In the genomic region with DNA sequence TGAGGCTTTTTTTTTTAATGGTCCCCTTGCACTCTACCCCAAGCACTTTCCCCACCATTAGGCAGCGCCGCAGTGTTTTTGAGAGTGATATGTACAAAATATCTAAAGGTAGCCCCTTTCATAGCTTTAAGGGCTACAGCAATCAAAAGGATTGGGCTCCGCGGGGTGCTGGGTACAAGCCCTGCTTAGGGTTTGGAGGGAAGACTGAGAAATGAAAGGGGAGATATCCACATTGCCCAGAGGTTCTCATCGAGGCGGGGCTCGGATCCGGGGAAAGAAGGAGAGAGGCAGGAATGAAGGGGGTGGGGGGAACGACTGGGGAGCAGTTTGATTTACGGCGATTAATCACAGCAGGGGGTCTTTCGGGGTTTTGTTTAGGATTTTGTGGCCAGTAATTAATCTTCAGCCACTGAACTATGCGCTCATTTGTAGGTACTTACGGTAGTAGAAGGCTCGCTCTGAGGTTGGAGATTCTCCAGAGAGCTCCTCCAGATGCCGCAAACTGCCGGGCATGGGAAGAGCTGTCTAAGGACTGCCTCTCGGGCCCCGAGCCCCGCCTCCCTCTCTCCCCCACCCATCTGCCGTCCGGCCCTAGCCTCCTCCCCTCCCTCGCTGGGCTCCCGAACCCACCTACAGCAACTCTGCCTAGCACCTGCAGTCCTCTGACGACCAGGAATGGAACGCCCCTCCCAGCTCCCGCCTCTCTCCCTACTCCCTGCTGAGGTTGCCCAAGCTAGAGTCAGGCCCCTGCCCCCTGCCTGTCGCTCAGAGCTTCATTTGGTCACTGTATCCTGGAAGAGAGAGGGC, we compare ENCODE assay signal across 8 mouse cellular contexts. TPM values are rescaled to one million over a fixed set of nuclear protein-coding genes. Genes with fewer than 3 reads are reported as not detected.
DNase-seq lines count a peak whose midpoint lies in the region; ATAC-seq and TF ChIP-seq lines count a peak whose summit lies in the region.

A gene (minus strand): TSS at position 537 of the 807 bp plus-strand sequence.

- ATAC-seq in granulocyte monocyte progenitor cell, adult 5-6 weeks (replicated peaks; ENCODE audit: poor library complexity, severe bottlenecking) = no peak

- DNase-seq in gastrocnemius, postnatal 10 days = peak; percentile 26
- no peak for DNase-seq in gastrocnemius, adult 8-10 months (ENCODE audit: low spot score in 2 of 2)
- DNase-seq in heart, postnatal 4 days = peak; percentile 13
- DNase-seq in left cerebral cortex, postnatal 10 days (ENCODE audit: extremely low spot score in 1 of 2, low spot score in 2 of 2) = peak; percentile 5 to 49
- peak; percentile 23 for DNase-seq in lung, postnatal 36 days

- no peak for TF ChIP-seq POLR2A in embryonic fibroblast, embryonic 13.5 days (IDR thresholded peaks at IDR 0.05; ENCODE audit: low read depth, low read length)
- TF ChIP-seq POLR2A in small intestine, adult 2 months (IDR thresholded peaks at IDR 0.05; ENCODE audit: low read depth, low read length) = no peak

- H3K27me3 ChIP-seq in small intestine, adult 2 months (ENCODE audit: control insufficient read depth, insufficient read depth, low read length) = no peaks in the 10 kb centered on the region

- TF ChIP-seq CTCF in embryonic fibroblast, embryonic 13.5 days (IDR thresholded peaks at IDR 0.05; ENCODE audit: borderline replicate concordance, insufficient read depth, low read length) = no peak
- TF ChIP-seq CTCF in small intestine, adult 2 months (IDR thresholded peaks at IDR 0.05; ENCODE audit: extremely low read depth, insufficient read length, insufficient replicate concordance, low read depth, low read length) = no peak

- H3K4me1 ChIP-seq in embryonic fibroblast, embryonic 13.5 days (ENCODE audit: control insufficient read depth, insufficient read depth, low read length) = no peaks in the 10 kb centered on the region
- no peaks in the 10 kb centered on the region for H3K4me1 ChIP-seq in small intestine, adult 2 months (ENCODE audit: control insufficient read depth, insufficient read depth, insufficient read length, low read length)

- intact Hi-C loops in left cerebral cortex, postnatal 10 days (cut with DNase I) = no loop called here

- 16% methylated on average over 26 of the region's 28 CpGs for WGBS in small intestine, adult 2 months

- H3K4me3 ChIP-seq in embryonic fibroblast, embryonic 13.5 days (ENCODE audit: insufficient read depth, low read length) = peak within 1 kb of the TSS; percentile 28; the same call in 1 of the 2 replicates
- peak within 1 kb of the TSS; percentile 13; the same call in 1 of the 2 replicates for H3K4me3 ChIP-seq in small intestine, adult 2 months (ENCODE audit: low read depth, low read length)

- no peaks in the 10 kb centered on the region for H3K36me3 ChIP-seq in small intestine, adult 2 months (ENCODE audit: control insufficient read depth, insufficient read depth, low read length)

- H3K27ac ChIP-seq in embryonic fibroblast, embryonic 13.5 days (ENCODE audit: insufficient read depth, low read length) = no peak within 1 kb of the TSS
- H3K27ac ChIP-seq in small intestine, adult 2 months (ENCODE audit: insufficient read depth, low read depth, low read length) = no peak within 1 kb of the TSS

RNA-seq across cellular contexts. Expression of the gene that starts here (rescaled TPM):
- 10 to 100 TPM; 28.7 to 42.9 TPM for total RNA-seq in gastrocnemius, postnatal 10 days (2021)
- 1 to 10 TPM in 1 of 4 experiments, under 1 TPM in 3; 0.56 to 1.1 (median 0.77) TPM for total RNA-seq in gastrocnemius, adult 8-10 months (2022)
- 0.46 TPM in 1 of 2 replicates, not detected in the other for polyA plus RNA-seq in embryonic fibroblast, embryonic 13.5 days (2011; ENCODE audit: insufficient read length, low read depth, missing spikeins)
- 1 to 10 TPM; 3.7 to 5.7 TPM for total RNA-seq in heart, postnatal 4 days (2021)
- total RNA-seq in left cerebral cortex, postnatal 10 days (2021) = 10 to 100 TPM; 11.3 to 12.0 TPM
- polyA plus RNA-seq in small intestine, adult 2 months (2012; rRNA removed) = not detected in 2 replicates
- not detected in 2 replicates for total RNA-seq in granulocyte monocyte progenitor cell, adult 5-6 weeks (2014; fragmentation: Nextera tagmentation)
- total RNA-seq in granulocyte monocyte progenitor cell, adult 5-6 weeks (2017) = not detected in 2 replicates

Comparison
In these comparisons a context has a peak if more than half of its experiments do, and no peak if none do; other contexts are left out.
1. DNase-seq: peak in gastrocnemius, postnatal 10 days (single experiment), heart, postnatal 4 days (single experiment), left cerebral cortex, postnatal 10 days (2 of 2) and lung, postnatal 36 days (single experiment); none in gastrocnemius, adult 8-10 months (0 of 2).